Mouse (Mus musculus): Measurements from ENCODE around the gene Brsk2. TPM values are rescaled to one million over a fixed set of nuclear protein-coding genes. Genes with fewer than 3 reads are reported as not detected.

The Brsk2 gene
- polyA plus RNA-seq, 1 experiment from 2014 or later, result 25.8 TPM

DNA sequence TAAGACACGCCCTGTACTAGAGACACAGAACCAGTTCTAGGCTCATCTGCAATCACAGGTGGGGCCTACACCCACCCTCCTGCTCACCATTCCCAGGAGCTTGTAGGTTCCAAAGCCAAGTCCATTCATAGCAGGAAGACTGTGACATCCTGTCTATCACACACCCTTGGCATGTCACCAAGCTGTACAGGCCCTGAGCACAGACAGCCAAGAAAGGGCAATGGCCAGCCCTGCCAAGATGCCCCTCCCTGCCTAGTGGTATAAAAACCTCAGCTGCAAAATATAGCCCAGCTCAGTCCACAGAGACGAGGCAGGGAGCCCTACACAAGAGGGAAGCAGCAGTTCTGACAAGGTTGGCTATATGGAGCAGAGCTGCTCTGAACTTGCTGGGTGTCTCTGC is 84.6 kb downstream of the Brsk2 start:
- Histone ChIP-seq H3K36me3 (ENCODE audit: control insufficient read depth, insufficient read depth, low read length) (no peaks in the 10 kb centered on the region), H3K4me1 (ENCODE audit: control insufficient read depth, insufficient read depth, low read length) (no peaks in the 10 kb centered on the region), H3K9me3 (ENCODE audit: control insufficient read depth, low read length) (no peaks in the 10 kb centered on the region), H3K9ac (replicated peaks; ENCODE audit: low read depth, low read length) (no peak overlapping the region), H3K4me3 (ENCODE audit: low read depth, low read length) (no peak overlapping the region), H3K27ac (ENCODE audit: low read depth, low read length) (no peak overlapping the region), H3K27me3 (ENCODE audit: control insufficient read depth, insufficient read depth, low read length) (no peaks in the 10 kb centered on the region), H3K4me2 (ENCODE audit: low read depth, low read length) (no peak overlapping the region)
- ATAC-seq (ENCODE audit: low read depth), result no peak
- WGBS, result 64% methylated on average over 2 of the region's 2 CpGs

DNA sequence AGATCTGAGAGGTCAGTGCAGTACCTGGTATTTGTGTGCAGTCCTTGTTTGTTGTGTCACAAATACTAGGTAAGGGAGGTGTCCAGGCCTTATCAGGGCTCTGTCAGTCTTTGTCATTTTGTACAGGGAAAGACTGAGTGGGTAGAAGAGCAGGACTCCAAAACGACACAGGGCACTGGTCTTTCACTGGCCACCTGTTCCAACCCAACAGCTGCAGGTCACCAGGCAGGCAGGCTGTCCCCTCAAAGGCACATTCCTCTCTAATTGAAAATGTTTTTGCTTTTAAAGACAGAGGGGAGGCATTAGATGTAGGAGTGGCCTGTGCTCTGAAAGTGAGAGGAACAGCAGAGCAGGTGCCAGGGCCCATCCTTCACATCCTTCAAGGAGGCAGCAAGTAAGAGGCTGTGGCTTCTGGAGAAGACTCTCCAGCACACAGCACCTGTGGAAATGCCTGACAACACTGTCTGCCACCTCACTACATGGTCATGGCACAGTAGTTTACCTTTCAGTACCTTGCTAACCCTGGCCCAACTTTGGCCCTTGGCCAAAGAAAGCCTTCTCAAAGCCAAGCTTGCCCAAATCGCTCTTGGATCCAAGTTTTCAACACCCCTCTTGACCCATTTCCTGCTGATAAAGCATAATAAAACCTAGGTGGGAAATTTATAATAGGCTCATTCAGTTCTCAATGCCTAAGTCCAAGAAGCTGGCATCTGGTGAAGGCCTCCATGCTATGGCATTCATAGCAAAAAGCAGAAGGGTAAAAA is 85.7 kb downstream of the Brsk2 start:
- no peak overlapping the region for H3K27ac ChIP-seq (ENCODE audit: low read depth, low read length)
- no peaks in the 10 kb centered on the region for H3K4me1 ChIP-seq (ENCODE audit: control insufficient read depth, insufficient read depth, low read length)
- no peaks in the 10 kb centered on the region for H3K9me3 ChIP-seq (ENCODE audit: control insufficient read depth, low read length)
- no peak overlapping the region for H3K4me3 ChIP-seq (ENCODE audit: low read depth, low read length)
- no peaks in the 10 kb centered on the region for H3K36me3 ChIP-seq (ENCODE audit: control insufficient read depth, insufficient read depth, low read length)
- H3K9ac ChIP-seq (replicated peaks; ENCODE audit: low read depth, low read length), result no peak overlapping the region
- H3K27me3 ChIP-seq (ENCODE audit: control insufficient read depth, insufficient read depth, low read length), result no peaks in the 10 kb centered on the region
- no peak overlapping the region for H3K4me2 ChIP-seq (ENCODE audit: low read depth, low read length)
- ATAC-seq (ENCODE audit: low read depth), result no peak
- WGBS, result 84% methylated on average over 2 of the region's 2 CpGs

DNA sequence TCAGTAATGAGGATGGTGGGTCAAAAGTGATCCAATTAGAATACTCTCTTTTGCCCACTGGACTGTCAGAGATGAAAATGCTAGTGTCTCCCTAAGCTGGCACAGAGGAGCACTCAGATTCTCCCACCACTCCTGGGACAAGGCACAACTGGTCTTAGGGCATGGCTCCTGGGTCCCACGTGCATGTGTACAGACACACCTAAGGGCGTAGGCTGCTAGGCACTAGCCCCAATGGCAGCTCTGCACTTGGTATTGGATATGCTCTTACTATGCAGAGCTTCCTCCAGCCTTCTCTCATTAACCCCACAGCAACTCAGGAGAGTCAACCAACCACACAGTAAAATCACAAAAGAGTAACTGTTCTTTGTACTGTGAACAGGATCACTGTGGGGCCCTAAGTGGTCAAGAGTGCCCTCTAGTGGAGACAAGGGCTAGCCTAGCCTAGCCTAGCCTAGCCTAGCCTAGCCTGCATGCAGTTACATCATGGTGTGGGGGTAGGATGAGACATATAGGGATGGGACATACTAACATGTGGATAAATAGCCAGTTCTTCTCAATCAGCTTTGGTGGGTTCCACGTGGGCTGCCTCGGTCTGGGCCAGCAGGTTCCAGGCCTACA is 88.1 kb downstream of the Brsk2 start:
- peak; percentile 70; the same call in 1 of the 2 replicates for ATAC-seq (ENCODE audit: low read depth)
- 66% methylated on average over 4 of the region's 4 CpGs for WGBS
- no peaks in the 10 kb centered on the region for H3K4me1 ChIP-seq (ENCODE audit: control insufficient read depth, insufficient read depth, low read length)

DNA sequence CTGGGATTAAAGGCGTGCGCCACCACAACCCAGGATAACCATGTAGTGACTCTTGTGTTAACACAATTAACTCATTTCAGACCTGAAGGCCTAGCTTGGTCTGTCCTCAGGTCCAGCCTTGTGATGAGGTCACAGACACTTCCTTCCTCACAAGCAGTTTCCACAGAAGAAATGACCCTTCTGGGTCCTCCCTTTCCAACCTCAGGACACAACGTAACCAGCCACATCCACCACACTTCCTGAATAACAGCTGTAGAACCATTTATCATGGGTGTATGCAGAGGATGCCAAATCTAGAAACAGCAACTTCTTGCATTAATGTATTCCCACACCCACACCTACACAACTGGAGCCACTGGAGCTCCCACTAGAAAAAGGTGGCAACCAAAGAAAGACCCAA is 91.2 kb downstream of the Brsk2 start:
- Histone ChIP-seq H3K36me3 (ENCODE audit: control insufficient read depth, insufficient read depth, low read length) (no peaks in the 10 kb centered on the region), H3K9me3 (ENCODE audit: control insufficient read depth, low read length) (no peaks in the 10 kb centered on the region), H3K4me1 (ENCODE audit: control insufficient read depth, insufficient read depth, low read length) (no peaks in the 10 kb centered on the region), H3K27me3 (ENCODE audit: control insufficient read depth, insufficient read depth, low read length) (no peaks in the 10 kb centered on the region), H3K4me3 (ENCODE audit: low read depth, low read length) (no peak overlapping the region), H3K4me2 (ENCODE audit: low read depth, low read length) (no peak overlapping the region), H3K27ac (ENCODE audit: low read depth, low read length) (no peak overlapping the region), H3K9ac (replicated peaks; ENCODE audit: low read depth, low read length) (no peak overlapping the region)
- WGBS, result 95% methylated on average over 3 of the region's 3 CpGs
- no peak for ATAC-seq (ENCODE audit: low read depth)

More for the DNA sequence above, 88.1 kb downstream of the Brsk2 start:
- Histone ChIP-seq H3K9me3 (ENCODE audit: control insufficient read depth, low read length) (no peaks in the 10 kb centered on the region), H3K4me3 (ENCODE audit: low read depth, low read length) (no peak overlapping the region), H3K27me3 (ENCODE audit: control insufficient read depth, insufficient read depth, low read length) (no peaks in the 10 kb centered on the region), H3K4me2 (ENCODE audit: low read depth, low read length) (no peak overlapping the region), H3K9ac (replicated peaks; ENCODE audit: low read depth, low read length) (no peak overlapping the region), H3K27ac (ENCODE audit: low read depth, low read length) (no peak overlapping the region), H3K36me3 (ENCODE audit: control insufficient read depth, insufficient read depth, low read length) (no peaks in the 10 kb centered on the region)

DNA sequence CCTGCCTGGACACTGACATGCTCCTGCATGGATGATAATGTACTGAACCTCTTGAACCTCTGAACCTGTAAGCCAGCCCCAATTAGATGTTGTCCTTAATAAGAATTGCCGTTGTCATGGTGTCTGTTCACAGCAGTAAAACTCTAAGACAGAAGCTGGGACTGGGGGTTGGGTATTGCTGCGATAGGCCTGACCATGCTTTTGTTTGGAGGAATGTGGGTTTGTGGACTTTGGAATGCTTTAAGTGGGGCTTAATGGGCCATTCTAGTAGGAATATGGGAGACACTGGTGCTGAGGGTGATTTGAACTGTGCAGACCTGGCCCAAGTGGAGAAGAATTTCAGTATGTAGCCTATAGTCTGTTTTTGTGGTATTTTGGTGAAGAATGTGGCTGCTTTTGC is 95.8 kb downstream of the Brsk2 start:
- ATAC-seq (ENCODE audit: low read depth), result no peak
- no peaks in the 10 kb centered on the region for H3K4me1 ChIP-seq (ENCODE audit: control insufficient read depth, insufficient read depth, low read length)
- H3K9ac ChIP-seq (replicated peaks; ENCODE audit: low read depth, low read length), result no peak overlapping the region
- no peaks in the 10 kb centered on the region for H3K9me3 ChIP-seq (ENCODE audit: control insufficient read depth, low read length)
- no peaks in the 10 kb centered on the region for H3K27me3 ChIP-seq (ENCODE audit: control insufficient read depth, insufficient read depth, low read length)
- H3K36me3 ChIP-seq (ENCODE audit: control insufficient read depth, insufficient read depth, low read length), result no peaks in the 10 kb centered on the region
- H3K4me3 ChIP-seq (ENCODE audit: low read depth, low read length), result no peak overlapping the region
- H3K27ac ChIP-seq (ENCODE audit: low read depth, low read length), result no peak overlapping the region
- 6% methylated on average over 2 of the region's 2 CpGs for WGBS
- H3K4me2 ChIP-seq (ENCODE audit: low read depth, low read length), result no peak overlapping the region

DNA sequence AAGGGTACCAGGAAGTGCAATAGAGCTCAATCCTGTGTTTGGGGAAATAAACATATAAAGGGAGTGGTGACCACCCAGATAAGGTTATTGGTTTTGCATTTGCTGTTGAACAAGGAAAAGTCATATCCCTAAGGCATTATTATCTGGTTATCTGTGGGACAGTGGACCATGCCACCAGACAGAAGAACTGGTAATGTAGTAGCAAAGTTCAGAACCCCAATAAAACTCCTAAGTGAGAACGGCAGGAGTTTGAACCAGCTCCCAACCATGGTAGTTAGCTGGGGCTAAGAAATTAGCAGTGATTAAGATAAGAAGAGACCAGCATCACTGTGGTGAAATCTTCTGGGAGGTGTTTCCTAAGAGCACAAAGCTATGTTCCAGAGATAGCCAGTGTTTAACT is 96.4 kb downstream of the Brsk2 start:
- H3K4me2 ChIP-seq (ENCODE audit: low read depth, low read length), result no peak overlapping the region
- H3K27ac ChIP-seq (ENCODE audit: low read depth, low read length), result no peak overlapping the region
- H3K4me1 ChIP-seq (ENCODE audit: control insufficient read depth, insufficient read depth, low read length), result no peaks in the 10 kb centered on the region
- WGBS, result 51% methylated on average over 1 of the region's 1 CpGs
- no peaks in the 10 kb centered on the region for H3K9me3 ChIP-seq (ENCODE audit: control insufficient read depth, low read length)
- H3K9ac ChIP-seq (replicated peaks; ENCODE audit: low read depth, low read length), result no peak overlapping the region
- no peaks in the 10 kb centered on the region for H3K36me3 ChIP-seq (ENCODE audit: control insufficient read depth, insufficient read depth, low read length)
- no peak overlapping the region for H3K4me3 ChIP-seq (ENCODE audit: low read depth, low read length)
- H3K27me3 ChIP-seq (ENCODE audit: control insufficient read depth, insufficient read depth, low read length), result no peaks in the 10 kb centered on the region
- ATAC-seq (ENCODE audit: low read depth), result no peak

DNA sequence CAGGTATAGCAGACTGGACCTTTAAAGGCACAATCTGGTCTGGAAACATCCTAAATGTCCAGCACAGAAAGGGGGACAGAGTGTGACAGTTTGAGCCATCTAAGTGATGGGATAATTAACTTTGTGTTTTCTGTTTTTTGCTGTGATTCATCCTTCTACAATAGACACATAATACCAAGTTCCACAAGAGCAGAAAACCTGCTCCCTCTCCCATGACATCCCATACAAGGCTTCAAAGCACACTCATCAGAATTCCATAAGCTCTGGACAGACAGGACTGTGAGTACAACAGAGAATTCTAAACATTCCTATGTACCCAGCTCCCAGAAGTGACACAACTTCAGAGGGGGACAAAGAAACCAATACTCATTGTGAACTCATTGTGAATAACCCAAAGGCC is 101.0 kb downstream of the Brsk2 start:
- H3K9me3 ChIP-seq (ENCODE audit: control insufficient read depth, low read length), result no peaks in the 10 kb centered on the region
- no peaks in the 10 kb centered on the region for H3K36me3 ChIP-seq (ENCODE audit: control insufficient read depth, insufficient read depth, low read length)
- H3K9ac ChIP-seq (replicated peaks; ENCODE audit: low read depth, low read length), result no peak overlapping the region
- no peaks in the 10 kb centered on the region for H3K4me1 ChIP-seq (ENCODE audit: control insufficient read depth, insufficient read depth, low read length)
- no peak overlapping the region for H3K4me2 ChIP-seq (ENCODE audit: low read depth, low read length)
- no peaks in the 10 kb centered on the region for H3K27me3 ChIP-seq (ENCODE audit: control insufficient read depth, insufficient read depth, low read length)
- ATAC-seq (ENCODE audit: low read depth), result no peak
- H3K4me3 ChIP-seq (ENCODE audit: low read depth, low read length), result no peak overlapping the region
- no peak overlapping the region for H3K27ac ChIP-seq (ENCODE audit: low read depth, low read length)

Small RNA genes within 50 kb of the gene (microRNA-seq; reads per million reads assigned to microRNA genes)
- not detected for gene Mir3104

Other genes with a start within 250 kb of the Brsk2 start
- not detected in 2 replicates for gene Muc5ac, start 160.8 kb upstream of the Brsk2 start, polyA plus RNA-seq (2014; fragmentation: Nextera tagmentation; extraction: Ambion mirVana)
- gene Muc5b, start 110.7 kb upstream of the Brsk2 start, polyA plus RNA-seq (2014; fragmentation: Nextera tagmentation; extraction: Ambion mirVana), result 0.03 and 0.05 TPM in 2 replicates
- gene Tollip, start 31.2 kb upstream of the Brsk2 start, polyA plus RNA-seq (2014; fragmentation: Nextera tagmentation; extraction: Ambion mirVana), result 69.2 and 80.0 TPM in 2 replicates
- 50.5 and 53.5 TPM in 2 replicates for gene Mob2, start 111.3 kb downstream of the Brsk2 start, polyA plus RNA-seq (2014; fragmentation: Nextera tagmentation; extraction: Ambion mirVana)
- gene Dusp8, start 146.1 kb downstream of the Brsk2 start, polyA plus RNA-seq (2014; fragmentation: Nextera tagmentation; extraction: Ambion mirVana), result 136 and 141 TPM in 2 replicates
- not detected in 2 replicates for gene Gm45618, start 171.0 kb downstream of the Brsk2 start, polyA plus RNA-seq (2014; fragmentation: Nextera tagmentation; extraction: Ambion mirVana)
- gene Gm39115, start 186.3 kb downstream of the Brsk2 start, polyA plus RNA-seq (2014; fragmentation: Nextera tagmentation; extraction: Ambion mirVana), result not detected in 2 replicates
- not detected in 2 replicates for gene Gm45337, start 194.9 kb downstream of the Brsk2 start, polyA plus RNA-seq (2014; fragmentation: Nextera tagmentation; extraction: Ambion mirVana)
- gene Gm29735, start 207.4 kb downstream of the Brsk2 start, polyA plus RNA-seq (2014; fragmentation: Nextera tagmentation; extraction: Ambion mirVana), result not detected in 2 replicates
- 0.40 TPM in 1 of 2 replicates, not detected in the other for gene Gm4553, start 216.0 kb downstream of the Brsk2 start, polyA plus RNA-seq (2014; fragmentation: Nextera tagmentation; extraction: Ambion mirVana)
- not detected in 2 replicates for gene Krtap5-2, start 226.3 kb downstream of the Brsk2 start, polyA plus RNA-seq (2014; fragmentation: Nextera tagmentation; extraction: Ambion mirVana)
- gene Gm10153, start 240.6 kb downstream of the Brsk2 start, polyA plus RNA-seq (2014; fragmentation: Nextera tagmentation; extraction: Ambion mirVana), result not detected in 2 replicates

Measured in neural tube, embryonic 14.5 days (tissue).